Mouse (Mus musculus): Measurements from ENCODE around the gene Lman1l.

DNA sequence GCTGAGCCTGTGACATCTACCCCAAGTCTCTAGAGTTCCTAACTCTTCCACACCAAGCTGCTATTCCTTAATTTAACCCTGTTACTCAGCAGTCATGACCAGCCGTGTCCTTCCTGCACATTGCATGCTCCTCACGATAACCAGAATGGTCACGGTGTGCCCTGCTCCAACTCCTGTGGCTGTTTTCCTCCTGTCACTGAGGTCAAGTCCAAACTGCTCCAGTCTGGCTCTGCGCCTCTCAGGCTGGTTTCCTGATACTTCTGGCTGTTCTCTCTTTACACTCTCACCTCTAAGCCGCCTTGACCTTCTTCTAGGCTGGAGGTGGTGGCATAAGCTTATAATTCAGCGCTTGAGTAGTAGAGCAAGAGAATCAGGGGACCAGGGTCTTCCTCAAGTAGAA is 52.1 kb downstream of the Lman1l start:
- TF ChIP-seq CTCF (IDR thresholded peaks at IDR 0.05; ENCODE audit: low read depth, low read length): no peak
- TF ChIP-seq POLR2A (IDR thresholded peaks at IDR 0.05; ENCODE audit: insufficient read depth, low read length): no peak
